Mouse (Mus musculus) right cerebral cortex, postnatal 14 days (tissue): ENCODE data around the gene Mtss1l.
A peak's percentile ranks its signal among the peaks of the same experiment; 100 is the strongest.

Experiments
- DNase-seq: peaks from one replicate; pipeline ENCODE4 v3.0.0; 2022

The Mtss1l gene

GRCm38 (mm10) chr8:110720685-110721598 is at the start of gene Mtss1l:
TSS of gene Mtss1l (plus strand) at chr8:110721476.
- peak; percentile 74 for DNase-seq

DNA sequence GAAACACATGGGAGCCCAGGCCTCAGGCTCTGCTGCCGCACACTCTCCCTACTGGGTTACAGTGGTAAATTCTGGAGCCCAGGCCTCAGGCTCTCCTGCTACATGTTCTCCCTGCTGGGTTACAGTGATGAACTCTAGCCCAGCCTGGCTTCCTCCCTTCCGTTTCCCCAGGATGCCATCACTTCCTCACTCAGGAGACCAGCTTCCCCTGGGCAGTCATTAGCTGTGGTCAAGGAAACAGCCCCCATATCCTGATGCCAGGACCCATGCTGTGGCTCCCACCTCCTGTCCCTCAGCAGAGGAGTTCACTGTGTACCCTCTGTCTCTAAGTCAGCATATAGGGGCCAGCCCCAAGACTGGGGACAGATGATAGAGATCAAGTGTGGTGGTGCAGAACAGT is 49.1 kb upstream of the Mtss1l start:
- DNase-seq, result no peak

GRCm38 (mm10) chr8:110673168-110673567 is 48.1 kb upstream of the Mtss1l start:
- no peak for DNase-seq

DNA sequence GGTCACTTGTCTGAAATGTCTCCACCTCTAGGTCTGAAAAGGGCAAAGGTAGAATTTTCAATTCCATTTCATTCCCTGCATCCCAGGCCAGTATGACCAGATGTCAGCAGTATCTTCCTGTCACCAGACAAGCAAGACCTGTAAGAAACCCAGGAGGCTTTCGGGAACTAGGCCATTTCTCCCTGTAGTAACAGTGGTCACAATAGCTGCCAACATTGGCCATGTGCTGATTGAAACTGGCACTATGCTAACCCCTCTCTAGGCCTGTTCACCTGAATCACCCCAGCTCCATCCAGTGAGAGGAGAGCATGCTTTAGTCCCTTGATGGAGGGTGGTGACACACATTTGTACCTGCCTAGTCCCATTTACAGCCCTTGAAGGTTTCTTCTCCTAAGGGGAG is 46.7 kb upstream of the Mtss1l start:
- no peak for DNase-seq

DNA sequence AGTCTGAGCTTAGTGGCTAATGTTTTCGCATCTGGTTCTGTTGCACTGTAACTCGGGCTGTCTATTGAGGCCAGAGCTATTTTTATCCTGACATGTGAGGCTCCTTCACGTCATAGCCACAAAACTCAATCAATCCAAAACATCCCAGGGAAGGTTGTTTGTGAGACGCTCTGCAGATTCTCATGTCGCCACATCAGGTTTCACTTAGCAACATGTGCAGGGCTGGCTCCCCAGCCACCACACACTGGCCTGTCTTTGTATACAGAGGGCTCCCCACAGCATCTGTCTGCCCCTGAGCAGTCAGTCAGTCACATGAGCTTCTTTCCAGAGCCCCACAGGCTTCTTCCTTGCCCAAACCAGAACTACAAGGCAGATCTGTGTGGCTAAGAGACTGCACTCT is 44.6 kb upstream of the Mtss1l start:
- DNase-seq, result no peak

DNA sequence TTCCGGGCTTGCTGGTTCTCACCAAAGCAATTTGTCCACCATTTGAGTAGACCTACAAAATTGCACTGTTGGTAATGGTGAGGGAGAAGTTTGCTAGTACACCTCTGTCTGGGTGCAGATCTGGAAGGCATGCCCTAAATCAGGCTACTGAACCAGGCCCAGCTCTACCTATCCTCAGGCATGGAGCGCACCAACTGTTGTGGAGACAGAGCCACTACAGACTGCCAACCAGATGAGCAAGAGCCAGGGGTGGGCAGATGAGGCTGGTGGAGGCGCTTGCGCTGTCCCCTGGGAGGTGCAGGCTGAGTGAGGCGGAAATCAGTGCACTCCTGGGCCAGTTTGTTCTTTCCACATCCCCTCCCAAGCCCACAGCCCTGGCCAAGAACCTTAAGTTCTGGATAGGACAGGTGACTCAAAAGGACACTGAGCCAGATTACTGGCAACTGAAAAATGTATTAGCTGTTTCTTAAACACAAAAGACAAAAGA is 44.1 kb upstream of the Mtss1l start:
- DNase-seq, result no peak

- DNase-seq, result no peak
Observed at GRCm38 (mm10) chr8:110678989-110679388, 42.3 kb upstream of the Mtss1l start.

- no peak for DNase-seq
Observed at GRCm38 (mm10) chr8:110687726-110688125, 33.5 kb upstream of the Mtss1l start.

GRCm38 (mm10) chr8:110689961-110690360 is 31.3 kb upstream of the Mtss1l start:
- no peak for DNase-seq

DNA sequence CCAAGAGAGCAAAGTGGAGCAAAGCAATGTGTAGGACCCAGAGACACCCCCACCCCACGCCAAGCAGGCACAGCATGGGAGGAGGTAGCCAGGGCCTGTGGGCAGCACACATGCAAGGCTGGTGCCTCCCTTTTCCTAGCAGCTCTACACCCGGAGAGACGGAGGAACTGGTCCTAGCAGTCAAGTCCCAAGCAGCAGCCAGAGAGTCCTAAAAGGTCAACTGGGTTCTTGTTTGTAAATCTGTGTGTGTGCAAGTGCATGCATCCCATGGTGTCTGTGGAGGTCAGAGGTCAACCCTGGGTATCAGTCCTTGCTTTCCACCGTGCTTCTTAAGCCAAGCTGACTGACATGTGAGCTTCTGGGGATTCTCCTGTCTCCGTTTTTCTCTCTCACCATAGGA is 27.1 kb upstream of the Mtss1l start:
- no peak for DNase-seq

- DNase-seq, result no peak
Observed at GRCm38 (mm10) chr8:110694826-110695225, 26.4 kb upstream of the Mtss1l start.

DNA sequence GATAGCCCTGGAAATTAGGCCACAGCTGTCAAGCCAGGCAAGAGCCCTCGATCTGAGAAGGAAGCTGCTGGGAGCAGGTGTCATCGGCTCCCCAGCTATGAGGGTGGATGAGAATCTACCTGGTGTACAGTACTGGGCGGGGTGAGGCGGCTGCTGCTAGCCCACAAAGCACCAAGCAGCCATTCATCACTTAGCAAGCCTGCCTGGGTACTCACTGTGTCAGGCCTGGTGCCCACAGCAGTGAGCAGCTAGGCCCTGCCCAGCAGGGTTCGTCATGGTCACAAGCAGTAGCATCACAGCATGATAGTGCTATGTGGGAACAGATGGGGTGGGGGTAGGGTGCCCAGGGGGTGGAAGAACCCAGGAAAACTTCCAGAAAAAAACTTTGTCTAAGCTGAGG is 25.8 kb upstream of the Mtss1l start:
- DNase-seq, result no peak

GRCm38 (mm10) chr8:110696051-110696450 is 25.2 kb upstream of the Mtss1l start:
- no peak for DNase-seq

GRCm38 (mm10) chr8:110697571-110697970 is 23.7 kb upstream of the Mtss1l start:
- no peak for DNase-seq

DNA sequence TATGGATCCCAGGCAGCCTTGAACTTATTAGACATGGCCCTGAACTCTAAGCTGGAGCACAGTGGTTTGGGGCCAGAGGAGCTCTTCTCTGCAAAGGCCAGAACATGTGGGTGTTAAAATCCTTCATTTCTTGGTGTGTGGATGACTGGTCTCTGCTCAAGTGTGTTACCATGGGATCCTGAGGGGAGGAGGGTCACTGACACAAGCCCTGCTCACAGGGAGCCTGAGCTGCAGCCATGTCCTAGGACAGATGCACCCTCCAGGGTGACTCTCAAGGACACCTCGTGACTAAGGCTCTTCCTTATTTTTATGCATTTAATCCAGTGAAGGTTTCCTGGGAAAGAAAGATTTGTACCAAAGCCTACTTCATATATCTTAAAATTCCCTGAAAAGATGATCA is 23.2 kb upstream of the Mtss1l start:
- DNase-seq, result no peak

DNA sequence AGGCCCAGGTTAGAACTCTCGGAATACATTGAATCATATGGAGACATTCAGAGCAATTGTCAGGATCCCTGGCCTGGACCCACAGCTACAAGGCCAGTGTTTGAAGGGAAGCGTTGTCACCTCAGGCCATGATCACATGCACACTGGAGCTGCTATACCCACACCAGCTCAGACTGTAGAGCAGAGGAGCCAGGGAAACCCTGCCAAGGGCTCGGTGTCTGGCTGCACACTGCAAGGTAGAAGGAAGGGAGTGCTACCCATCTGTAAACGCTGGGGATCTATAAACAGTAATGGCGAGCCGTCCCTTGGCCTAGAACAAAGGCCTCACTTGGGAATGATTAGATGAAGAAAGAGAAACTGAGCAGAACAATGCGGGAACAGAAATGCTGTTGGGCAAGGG is 21.8 kb upstream of the Mtss1l start:
- DNase-seq, result no peak

- no peak for DNase-seq
Observed at GRCm38 (mm10) chr8:110700561-110700960, 20.7 kb upstream of the Mtss1l start.

- no peak for DNase-seq
Observed at GRCm38 (mm10) chr8:110702636-110703459, 18.4 kb upstream of the Mtss1l start.

GRCm38 (mm10) chr8:110703460-110704061 is 17.7 kb upstream of the Mtss1l start:
- DNase-seq, result no peak

GRCm38 (mm10) chr8:110704103-110704502 is 17.2 kb upstream of the Mtss1l start:
- DNase-seq, result no peak

DNA sequence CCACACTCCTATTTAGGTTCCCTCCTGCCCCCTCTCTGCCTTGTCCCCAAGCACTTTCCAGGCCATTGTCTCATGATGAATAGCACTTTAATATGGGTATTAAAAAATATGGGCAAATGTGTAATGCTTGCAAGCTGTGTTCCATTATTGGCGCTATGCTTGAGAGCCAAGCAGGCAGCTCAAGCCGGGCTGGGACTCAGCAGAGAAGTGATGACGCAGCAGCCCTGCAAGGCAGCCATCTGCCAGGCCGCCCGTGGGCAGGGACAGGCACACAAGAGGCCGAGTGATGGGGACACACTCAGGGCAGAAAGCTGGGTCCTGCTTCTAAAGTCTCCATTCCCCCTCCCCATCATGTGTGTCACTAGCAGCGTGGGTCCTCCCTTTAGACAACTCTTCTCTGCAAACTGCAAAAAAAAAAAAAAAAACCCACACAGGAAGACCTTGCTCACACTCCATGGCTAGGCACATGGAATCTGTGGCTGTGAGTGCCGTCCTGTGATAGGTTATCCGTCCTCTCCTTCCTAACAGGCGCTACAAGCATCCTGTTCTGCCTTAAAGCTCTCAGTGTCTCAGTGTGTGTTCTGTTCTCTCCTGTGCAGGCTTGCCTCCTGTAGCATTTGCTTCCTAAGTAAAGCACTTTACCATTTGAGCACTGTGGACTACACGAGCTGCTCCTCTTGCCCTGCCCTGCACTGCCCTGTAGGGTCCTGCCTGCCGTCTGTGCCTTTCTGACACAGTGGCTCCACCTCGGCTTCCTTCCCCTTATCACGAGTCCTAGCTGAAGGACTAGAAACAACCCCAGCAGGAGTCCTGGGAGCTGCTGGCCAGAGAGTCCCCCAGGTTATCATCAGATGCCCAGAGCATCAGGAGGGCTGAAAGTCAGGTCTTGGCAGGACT is 15.6 kb upstream of the Mtss1l start:
- peak; percentile 52 for DNase-seq

GRCm38 (mm10) chr8:110706288-110706870 is 14.9 kb upstream of the Mtss1l start:
- no peak for DNase-seq
